Mouse (Mus musculus) G1E-ER4 (cell line): ENCODE measurements around the gene Mettl18. TPM values are rescaled to one million over a fixed set of nuclear protein-coding genes. Genes with fewer than 3 reads are reported as not detected.

Experiments
- GATA1 ChIP-seq: IDR thresholded peaks from one replicate; pipeline ENCODE4 v1.8.0; 2012; ENCODE audit warnings: low read length, inconsistent platforms
- polyA plus RNA-seq: library from polyadenylated mRNA; stranded (reverse); fragments of >175 nt; gene quantifications from 2 replicates; pipeline ENCODE4 v1.2.3, GENCODE M21; 2012

Mettl18 gene
- 0.23 and 0.54 TPM in 2 replicates for polyA plus RNA-seq

DNA sequence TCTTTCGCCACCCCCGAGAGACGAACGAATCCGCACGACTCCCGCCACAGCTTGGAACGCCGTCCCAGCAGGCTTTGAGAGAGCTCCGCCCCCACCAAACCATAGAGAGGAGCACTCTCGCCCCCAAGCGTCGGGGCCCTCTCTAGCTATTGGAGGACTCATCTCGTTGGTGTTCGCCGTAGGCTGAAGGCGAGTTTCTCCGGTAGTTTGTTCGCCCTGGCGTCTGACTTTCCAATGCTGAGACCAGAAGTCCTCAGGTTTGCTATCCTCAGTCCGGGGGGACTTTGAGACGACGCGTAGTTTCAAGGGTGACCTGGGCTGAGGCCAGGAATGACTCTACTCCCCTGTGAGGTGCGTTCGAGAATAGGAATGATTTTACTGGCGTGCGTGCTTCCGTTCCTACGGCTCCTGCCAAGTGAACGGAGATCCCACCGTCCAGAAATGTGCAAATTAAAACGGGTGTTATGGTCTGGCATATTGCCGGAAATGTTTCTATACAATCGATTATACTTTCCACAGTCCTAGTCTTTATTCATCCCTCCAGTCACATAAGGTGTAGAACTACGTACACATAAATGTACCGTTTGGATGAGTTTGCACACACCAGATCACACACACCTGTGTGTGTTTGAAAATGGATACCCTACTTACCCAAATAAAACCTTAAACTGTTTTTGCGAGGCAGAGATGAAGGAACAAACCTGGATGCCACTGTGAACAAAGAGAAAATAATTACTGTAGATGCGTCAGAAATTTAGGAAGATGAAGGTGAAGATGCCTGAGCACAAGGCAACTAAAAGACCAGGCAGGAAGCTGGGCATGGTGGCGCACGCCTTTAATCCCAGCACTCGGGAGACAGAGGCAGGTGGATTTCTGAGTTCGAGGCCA is at the start of gene Mettl18, which contains the start of gene BC055324:
Gene Mettl18, plus strand, starts transcription at position 169 of the 888 bp plus-strand sequence.
Gene BC055324, minus strand, starts transcription at position 76 of the 888 bp plus-strand sequence.
- no peak for TF ChIP-seq GATA1

DNA sequence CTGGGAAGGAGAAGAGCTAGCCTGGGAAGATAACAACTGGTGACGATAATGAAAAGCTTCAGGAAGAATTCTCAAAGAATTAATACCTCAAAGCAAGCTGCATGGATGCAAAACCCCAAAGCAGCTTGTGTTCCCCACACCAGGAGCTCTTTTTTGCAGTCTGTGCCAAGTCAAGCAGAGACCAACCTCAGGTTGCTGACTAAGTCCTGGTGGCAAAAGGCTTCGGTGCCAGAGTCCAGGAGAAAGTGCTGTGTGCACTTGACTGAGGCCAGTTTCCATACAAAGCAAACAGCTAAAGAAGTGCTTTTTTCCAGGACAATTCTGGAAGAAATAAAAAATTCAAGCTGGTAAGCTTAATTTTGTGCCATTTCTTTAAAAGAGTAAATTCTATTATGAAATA is 41.3 kb upstream of the Mettl18 start:
- TF ChIP-seq GATA1, result no peak

DNA sequence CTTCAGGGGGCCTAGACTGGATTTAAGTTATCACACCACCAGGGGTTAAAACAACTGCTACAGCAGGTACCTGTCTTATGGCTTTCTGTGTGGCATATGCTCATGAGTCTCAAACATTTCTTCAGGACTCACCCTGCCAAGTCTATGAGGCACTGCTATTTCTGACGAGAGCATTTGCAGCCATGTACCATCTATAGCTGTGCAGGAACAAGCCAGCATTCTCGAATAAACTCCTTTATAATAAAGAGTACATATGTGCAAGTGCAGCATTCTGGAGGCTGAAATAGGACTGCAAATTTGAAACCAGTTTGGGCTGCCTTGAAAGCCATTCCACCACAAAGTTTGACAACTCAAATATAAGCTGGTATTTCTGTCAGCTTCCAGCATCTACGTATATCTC is 36.7 kb upstream of the Mettl18 start:
- TF ChIP-seq GATA1, result no peak

DNA sequence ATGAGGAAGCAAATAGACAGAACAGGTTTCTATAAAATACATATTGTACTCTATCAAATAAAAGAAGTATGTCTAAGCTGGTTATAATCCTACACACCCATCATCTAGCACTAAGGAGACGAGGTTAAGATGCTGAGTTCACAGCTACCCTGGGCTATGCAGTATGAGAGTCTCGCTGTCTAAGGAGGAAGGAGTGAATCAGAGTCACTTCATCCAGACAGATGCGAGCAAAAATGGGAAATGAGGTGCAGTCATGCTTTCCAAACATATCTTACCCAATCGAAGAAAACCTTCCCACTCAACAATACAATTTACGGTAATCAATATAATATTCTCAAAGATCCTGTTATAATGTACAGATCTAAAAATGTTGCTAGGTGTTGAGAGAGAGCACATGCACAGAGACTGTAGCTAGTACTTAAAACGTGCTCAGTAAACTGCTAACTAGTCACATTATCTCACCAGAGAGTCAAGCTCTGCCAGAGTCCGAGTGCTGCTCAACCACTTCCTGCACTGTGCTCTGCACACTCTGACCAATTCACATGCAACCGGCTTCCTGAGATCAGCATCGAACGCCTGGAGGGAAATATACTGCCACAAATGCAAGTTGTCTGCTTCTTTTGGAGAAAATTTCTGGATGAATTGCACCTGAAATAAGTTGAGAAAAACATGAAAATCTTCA is 30.5 kb upstream of the Mettl18 start:
- no peak for TF ChIP-seq GATA1

DNA sequence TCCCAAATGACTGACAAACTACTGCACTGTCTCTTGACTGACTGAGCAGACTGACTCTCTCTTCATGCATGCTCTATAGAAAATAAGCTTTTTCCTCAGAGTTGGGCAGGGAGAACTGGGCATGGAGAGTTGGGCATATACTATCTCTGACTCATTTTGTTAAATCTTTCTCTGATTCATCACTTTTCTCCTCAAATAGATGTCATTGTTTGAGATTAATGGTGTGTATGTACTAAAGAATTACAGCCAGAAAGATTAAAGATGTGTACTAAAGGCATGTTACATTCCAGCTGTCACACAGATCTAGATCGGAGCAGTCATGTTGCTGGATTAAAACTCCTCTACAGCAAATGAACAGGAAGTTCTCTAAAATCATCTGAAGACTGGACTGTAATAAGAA is 20.2 kb upstream of the Mettl18 start:
- TF ChIP-seq GATA1, result no peak

DNA sequence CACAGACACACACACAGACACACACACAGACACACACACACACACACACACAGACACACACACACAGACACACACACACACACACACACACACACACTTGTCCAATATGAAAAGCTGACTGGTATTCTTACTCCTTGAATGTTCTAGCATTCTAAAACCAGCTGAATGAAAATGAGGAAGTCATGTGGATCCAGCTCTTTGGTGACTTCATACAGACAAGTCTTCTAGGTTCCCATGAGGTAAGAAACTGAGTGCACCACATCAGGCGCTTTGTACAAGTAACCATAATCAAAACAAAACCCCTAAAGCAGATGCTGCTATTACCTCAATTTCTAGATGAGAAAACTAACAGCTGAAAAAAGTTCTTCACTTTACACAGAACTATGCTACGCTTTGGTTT is 19.6 kb upstream of the Mettl18 start:
- TF ChIP-seq GATA1, result no peak

DNA sequence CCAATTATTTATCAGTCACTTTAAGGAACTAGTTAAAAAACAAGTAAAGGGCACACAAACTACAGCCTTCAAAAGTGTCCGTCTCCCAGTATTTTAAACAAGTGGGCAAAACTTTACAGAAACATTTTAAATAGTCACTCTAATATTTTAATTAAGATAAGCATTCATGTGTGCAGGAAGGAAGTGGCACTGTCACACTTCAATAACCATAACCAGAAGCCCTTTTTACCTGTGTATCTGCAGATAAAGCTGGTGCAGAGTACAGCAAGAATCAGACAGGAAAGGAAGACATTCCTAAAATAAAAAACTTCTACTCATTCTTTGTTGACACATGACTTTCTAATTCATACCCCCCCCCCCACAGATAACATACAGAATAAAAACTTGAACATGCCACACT is 18.2 kb upstream of the Mettl18 start:
- TF ChIP-seq GATA1, result no peak

DNA sequence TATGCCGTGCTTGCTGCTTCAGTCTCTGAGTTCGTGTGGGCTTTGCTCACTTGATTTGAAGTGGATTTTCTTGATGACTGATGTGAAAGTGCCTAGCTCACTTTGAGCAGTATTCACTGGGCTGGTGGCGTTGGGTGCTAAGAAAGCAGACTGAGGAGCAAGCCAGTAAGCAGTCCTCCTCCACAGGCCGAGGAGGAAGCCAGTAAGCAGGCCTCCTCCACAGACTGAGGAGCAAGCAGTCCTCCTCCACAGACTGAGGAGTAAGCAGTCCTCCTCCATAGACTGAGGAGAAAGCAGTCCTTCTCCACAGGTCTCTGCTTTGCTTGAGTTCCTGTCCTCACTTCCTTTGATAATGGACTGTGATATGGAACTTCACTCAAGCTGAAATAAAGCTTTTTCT is 2.3 kb upstream of the Mettl18 start:
- TF ChIP-seq GATA1, result no peak

DNA sequence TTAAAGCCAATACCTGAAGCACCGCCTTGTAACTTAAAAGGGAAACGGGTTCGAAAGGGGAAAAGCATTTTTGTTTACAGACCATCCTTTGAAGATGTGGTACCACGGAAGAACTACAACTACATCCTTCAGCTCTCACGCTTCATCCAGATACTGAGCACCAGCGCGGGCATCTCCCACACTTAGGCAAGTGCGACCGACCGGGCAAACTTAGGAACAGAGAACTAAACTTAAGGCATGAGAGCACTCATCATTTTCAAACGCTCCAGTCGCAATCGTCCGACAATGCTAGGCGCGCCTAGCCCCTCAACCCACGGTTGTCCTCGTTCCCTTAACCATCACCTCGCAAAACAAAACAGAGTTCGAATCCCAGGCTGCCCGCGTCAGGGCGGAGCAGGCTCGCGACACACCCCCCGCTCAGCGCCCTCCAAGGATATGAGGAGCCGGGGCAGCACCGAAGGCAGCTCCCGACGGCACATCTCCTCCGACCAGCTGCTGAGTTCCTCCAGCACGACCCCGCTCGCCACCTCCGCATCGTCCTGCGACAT is 442 bp upstream of the Mettl18 start:
- no peak for TF ChIP-seq GATA1

DNA sequence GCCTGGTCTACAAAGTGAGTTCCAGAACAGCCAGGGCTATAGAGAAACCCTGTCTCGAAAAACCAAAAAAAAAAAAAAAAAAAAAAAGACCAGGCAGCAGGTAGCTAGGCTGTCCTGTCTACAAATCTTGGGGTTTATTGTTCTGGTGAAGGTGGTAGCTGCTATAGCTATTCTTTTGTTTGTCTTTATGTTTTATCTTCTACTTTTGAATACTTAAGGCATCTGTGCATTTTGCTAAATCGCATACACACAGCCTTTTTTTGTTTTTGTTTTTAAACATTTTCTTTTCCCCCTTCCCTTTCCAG is 872 bp downstream of the Mettl18 start:
- TF ChIP-seq GATA1, result no peak

DNA sequence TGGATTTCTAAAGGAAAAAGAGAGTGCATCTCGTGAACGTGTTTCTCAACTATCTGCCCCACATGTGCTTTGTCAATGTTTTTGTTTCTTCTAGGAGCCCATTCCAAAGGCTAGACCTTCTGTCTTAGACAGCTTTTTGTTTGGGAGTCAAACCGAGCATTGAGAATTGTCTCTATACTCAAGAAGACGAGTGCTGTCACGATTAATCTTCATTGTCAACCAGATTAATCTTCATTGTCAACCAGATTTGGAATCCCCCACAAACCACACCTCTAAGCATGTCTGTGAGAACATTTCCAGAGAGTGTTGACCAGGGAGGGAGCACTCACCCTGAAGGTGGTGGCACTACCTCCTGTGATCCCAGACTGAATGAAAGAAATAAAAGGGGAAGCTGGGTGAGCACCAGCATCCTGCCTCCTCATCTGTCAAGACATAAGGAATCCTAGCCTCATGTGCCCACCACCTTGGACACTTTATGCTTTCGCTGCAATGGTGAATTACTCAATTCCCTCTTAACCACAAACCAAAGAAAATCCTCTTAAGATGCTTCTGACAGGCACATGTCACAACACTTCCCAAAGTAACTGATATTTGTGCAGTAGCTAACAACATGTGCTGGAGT is 7.3 kb downstream of the Mettl18 start:
- no peak for TF ChIP-seq GATA1

DNA sequence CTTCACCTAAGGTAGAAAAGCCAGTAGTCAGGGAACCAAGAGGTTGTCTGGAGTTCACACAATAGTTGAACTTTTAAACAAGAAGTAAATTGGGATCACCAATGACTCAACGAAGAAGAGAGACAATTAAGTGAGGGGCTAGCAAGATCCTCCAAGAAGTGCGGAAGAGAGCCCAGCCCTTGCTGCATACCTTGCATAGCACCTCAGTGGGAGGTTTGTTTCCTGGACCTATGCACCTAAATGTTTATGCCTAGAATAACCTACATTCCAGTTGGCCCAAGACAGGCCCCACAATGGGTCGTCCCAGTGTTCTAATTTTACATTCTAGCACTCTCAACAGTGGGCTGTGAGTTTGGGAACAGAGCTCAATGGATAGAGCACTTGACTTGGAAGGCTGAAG is 9.6 kb downstream of the Mettl18 start:
- no peak for TF ChIP-seq GATA1

DNA sequence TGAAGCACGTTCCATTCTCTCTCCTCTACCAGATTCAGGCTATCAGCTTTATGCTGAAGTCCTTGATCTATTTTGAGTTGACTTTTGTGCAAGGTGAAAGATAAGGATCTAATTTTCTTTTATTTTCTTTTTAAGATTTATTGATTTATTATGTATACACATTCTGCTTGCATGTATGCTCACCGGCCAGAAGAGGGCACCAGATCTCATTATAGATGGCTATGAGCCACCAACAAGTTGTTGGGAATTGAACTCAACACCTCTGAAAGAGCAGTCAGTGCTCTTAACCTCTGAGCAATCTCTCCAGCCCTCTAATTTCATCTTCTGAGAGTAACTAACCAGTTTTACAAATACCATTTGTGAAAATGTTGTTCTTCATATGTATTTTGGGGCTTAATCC is 14.5 kb downstream of the Mettl18 start:
- TF ChIP-seq GATA1, result no peak

DNA sequence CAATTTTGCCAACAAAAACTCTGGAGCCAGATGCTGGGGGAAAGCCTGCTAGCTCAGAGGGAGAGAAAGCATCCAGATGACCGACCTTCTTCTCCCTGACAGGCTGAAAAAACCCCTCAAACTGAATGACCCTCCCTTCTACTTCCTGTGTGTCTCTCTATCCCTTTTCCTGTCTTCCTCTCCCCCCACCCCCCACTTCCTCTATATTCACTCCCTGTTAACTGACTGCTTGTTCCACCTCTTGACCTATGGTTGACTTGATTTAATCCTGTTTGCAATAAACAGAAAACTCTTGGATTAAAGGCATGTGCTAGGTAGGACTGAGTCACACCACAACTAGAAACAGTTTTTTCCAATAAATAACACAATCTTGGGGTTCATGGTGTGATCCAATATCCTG is 19.9 kb downstream of the Mettl18 start:
- TF ChIP-seq GATA1, result no peak

DNA sequence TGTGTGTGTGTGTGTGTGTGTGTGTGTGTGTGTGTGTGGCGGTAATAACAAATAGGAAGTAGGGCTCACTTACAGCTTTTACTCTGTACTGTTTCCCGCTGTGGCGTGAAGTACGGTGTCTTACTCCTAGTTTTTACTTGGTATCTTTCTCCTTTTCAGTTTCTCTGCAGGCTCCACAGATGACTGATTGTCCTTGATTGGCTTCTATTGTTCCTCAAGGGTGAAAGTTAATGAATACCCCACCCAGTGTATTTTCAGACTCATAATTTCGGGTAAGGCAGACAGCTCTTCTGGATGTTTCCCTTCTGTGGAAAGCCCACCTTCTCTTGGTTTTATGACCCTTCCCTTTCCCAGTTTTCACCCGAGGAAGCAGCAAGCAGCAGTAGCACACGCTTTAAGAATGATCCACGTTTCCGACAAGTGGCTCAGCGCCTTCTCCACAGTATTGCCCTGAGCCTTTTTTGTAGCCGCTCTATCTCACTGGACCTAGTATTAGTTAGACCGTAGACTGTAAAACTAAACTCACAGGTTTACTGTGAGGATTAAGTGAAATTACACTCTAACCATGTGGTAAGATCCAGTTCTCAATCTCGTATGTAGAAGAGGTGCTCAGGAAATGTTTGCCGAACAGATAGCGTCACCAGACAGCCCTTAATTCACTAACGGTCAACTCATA is 23.7 kb downstream of the Mettl18 start:
- TF ChIP-seq GATA1, result no peak

DNA sequence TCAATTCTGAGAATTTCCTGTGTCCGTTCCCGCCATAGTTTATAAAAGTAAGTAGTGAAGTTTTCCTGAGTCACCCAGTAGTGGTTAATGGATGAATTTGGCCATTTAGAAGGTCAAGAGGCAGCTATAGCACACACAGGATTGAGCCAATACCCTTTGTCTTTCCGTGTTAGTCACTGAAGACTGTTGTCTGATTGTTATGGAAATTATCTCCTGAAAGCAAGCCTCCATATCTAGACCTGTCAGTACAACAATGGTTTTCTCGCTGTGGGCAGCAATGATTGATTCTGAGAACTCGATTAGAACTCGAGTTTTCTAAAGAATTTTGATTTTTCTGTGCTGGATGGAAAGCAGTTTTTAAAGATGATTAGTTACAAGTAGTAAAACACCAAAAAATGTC is 25.1 kb downstream of the Mettl18 start:
- no peak for TF ChIP-seq GATA1
